Mouse (Mus musculus): Measurements from ENCODE around the gene Slc16a14. TPM values are rescaled to one million over a fixed set of nuclear protein-coding genes. Genes with fewer than 3 reads are reported as not detected.

Gene Slc16a14
- polyA plus RNA-seq, 1 experiment, result 4.7 TPM

DNA sequence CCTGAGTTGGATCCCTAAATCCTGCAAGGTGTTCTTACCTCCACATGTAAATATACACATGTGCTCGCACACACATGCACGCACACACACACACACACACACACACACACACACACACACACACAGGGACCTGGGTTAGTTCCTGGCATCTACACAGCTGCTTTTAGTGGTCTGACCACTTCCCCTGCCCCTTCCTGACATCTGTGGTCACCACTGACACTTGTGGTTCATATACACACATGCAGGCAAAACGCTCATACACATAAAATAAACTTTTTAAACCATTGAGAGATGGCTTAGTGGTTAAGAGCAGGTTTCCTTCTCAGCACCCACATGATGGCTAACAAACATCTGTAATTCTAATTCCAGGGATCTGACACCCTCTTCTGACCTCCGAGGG, 19.9 kb downstream of the Slc16a14 start:
- Histone ChIP-seq H3K4me3 (ENCODE audit: insufficient read depth, low read length) (no peak overlapping the region), H3K27ac (ENCODE audit: insufficient read depth, low read length) (no peak overlapping the region), H3K4me1 (ENCODE audit: control insufficient read depth, insufficient read depth, low read length) (peaks cover 2% of the 10 kb centered on the region; the same call in 1 of the 2 replicates)
- TF ChIP-seq POLR2A (IDR thresholded peaks at IDR 0.05; ENCODE audit: extremely low read depth, insufficient read depth, low read length) (no peak), CTCF (IDR thresholded peaks at IDR 0.05; ENCODE audit: extremely low read depth, insufficient read depth, low read length) (no peak)

DNA sequence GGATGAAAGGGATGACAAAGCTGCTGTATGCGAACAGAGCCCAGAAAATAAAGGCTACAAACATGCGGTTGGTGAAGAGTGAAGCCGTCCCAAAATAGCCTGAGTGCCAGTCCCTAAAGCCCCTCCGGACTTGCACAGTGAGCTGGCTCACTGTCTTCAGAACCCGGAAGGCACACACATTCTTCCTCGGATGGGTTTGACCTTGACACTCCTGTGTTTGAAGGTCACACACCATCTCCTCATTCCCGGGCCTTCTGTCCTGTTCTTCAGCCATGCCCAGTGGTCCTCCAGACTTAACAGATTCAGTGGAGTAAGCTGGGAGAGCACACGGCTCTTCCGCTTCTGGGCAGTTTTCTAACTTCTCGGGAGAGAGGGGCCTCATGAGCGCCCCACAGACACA, 22.4 kb downstream of the Slc16a14 start:
- TF ChIP-seq CTCF (IDR thresholded peaks at IDR 0.05; ENCODE audit: extremely low read depth, insufficient read depth, low read length) (no peak), POLR2A (IDR thresholded peaks at IDR 0.05; ENCODE audit: extremely low read depth, insufficient read depth, low read length) (no peak)
- no peak overlapping the region for H3K27ac ChIP-seq (ENCODE audit: insufficient read depth, low read length)

DNA sequence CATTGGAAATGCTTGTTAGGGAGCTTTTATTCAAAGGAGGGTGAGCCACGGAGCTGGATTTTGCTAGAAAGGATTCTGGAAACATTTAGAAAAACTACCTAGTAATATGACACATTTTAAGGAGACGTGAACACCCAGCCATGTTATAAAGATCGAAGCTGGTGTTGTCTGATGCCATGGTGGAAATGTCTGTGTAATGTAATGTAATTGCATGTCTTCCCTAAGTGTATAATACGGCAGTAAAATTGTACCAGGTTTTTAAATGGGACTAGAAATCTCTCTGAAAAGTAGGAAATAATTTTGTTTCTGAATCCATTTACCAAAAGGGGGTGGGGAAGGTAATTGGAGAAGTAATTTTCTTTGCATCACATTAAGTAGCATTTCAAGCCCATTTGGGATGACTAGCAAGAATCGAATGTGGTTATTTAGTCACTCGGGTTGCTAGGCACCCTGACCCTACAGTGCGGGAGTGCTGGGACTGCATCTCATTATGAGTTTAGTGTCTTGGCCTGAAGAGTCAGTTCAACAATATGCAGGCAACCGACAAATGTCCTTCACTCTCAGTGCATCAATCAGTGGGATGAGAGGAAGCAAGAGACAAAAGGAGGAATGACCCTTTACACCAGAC, 24.6 kb downstream of the Slc16a14 start:
- Histone ChIP-seq H3K27ac (ENCODE audit: insufficient read depth, low read length) (no peak overlapping the region), H3K4me1 (ENCODE audit: control insufficient read depth, insufficient read depth, low read length) (peaks cover 2% of the 10 kb centered on the region; the same call in 1 of the 2 replicates), H3K4me3 (ENCODE audit: insufficient read depth, low read length) (no peak overlapping the region)
- no peak for TF ChIP-seq POLR2A (IDR thresholded peaks at IDR 0.05; ENCODE audit: extremely low read depth, insufficient read depth, low read length)
- TF ChIP-seq CTCF (IDR thresholded peaks at IDR 0.05; ENCODE audit: extremely low read depth, insufficient read depth, low read length), result no peak

More for the DNA sequence above, 22.4 kb downstream of the Slc16a14 start:
- Histone ChIP-seq H3K4me1 (ENCODE audit: control insufficient read depth, insufficient read depth, low read length) (peaks cover 2% of the 10 kb centered on the region; the same call in 1 of the 2 replicates), H3K4me3 (ENCODE audit: insufficient read depth, low read length) (no peak overlapping the region)

DNA sequence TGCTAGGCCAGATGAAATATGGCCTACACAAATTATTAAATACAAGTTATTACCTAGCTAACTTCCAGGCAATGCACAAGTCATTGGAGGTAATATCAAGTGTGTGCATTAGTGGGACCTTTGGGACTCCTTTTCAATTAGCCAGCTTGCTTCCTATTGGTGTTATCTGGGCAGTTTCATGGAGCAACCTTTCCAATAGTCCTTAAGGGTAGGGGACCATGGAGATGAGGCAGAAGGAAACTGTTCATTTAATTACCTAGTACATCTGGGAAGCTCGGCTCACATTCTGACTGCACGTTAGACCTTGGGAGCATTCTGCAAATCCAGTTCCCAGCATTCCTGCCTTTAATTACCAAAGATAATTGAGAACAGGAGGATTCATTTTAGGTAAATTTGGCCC, 30.5 kb downstream of the Slc16a14 start:
- Histone ChIP-seq H3K27ac (ENCODE audit: insufficient read depth, low read length) (no peak overlapping the region), H3K4me3 (ENCODE audit: insufficient read depth, low read length) (no peak overlapping the region), H3K4me1 (ENCODE audit: control insufficient read depth, insufficient read depth, low read length) (no peaks in the 10 kb centered on the region)
- TF ChIP-seq CTCF (IDR thresholded peaks at IDR 0.05; ENCODE audit: extremely low read depth, insufficient read depth, low read length) (no peak), POLR2A (IDR thresholded peaks at IDR 0.05; ENCODE audit: extremely low read depth, insufficient read depth, low read length) (no peak)

DNA sequence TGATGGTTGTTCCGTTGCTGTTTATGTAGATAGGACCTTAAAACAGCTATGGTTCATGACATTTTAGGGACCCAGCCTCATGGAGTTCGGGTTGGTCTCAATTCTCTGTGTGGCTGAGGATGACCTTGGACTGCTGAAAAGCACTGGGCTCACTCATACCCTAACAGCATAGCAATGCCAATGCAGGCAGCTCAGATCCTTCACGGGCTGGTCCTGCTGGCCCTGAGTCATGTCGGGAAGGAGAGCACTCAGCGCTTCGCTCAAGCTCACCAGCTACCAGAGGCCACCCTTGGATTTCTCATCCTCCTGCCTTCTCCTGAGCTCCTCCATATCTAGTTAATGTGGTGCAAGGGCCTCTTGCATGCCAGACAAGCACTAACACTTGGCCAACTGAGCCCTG, 35.8 kb downstream of the Slc16a14 start:
- H3K4me1 ChIP-seq (ENCODE audit: control insufficient read depth, insufficient read depth, low read length), result no peaks in the 10 kb centered on the region
- TF ChIP-seq CTCF (IDR thresholded peaks at IDR 0.05; ENCODE audit: extremely low read depth, insufficient read depth, low read length) (no peak), POLR2A (IDR thresholded peaks at IDR 0.05; ENCODE audit: extremely low read depth, insufficient read depth, low read length) (no peak)
- no peak overlapping the region for H3K27ac ChIP-seq (ENCODE audit: insufficient read depth, low read length)
- no peak overlapping the region for H3K4me3 ChIP-seq (ENCODE audit: insufficient read depth, low read length)

DNA sequence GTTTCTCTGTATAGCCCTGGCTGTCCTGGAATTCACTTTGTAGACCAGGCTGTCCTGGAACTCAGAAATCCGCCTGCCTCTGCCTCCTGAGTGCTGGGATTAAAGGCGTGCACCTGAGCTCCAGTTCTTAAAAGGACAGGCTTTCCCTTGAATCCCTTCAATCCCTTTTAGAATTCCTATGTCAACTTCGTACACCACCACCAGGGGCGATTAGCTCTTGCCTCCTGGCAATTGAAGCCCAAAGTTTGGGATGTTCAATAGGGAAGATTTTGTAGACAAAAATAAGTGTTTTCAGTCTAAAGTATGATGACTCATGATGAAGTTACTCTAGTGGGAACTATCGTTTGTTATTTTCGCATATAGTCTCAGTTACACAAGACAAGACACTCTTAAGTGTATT, 37.6 kb downstream of the Slc16a14 start:
- no peak overlapping the region for H3K4me3 ChIP-seq (ENCODE audit: insufficient read depth, low read length)
- TF ChIP-seq POLR2A (IDR thresholded peaks at IDR 0.05; ENCODE audit: extremely low read depth, insufficient read depth, low read length) (no peak), CTCF (IDR thresholded peaks at IDR 0.05; ENCODE audit: extremely low read depth, insufficient read depth, low read length) (no peak)
- no peak overlapping the region for H3K27ac ChIP-seq (ENCODE audit: insufficient read depth, low read length)
- H3K4me1 ChIP-seq (ENCODE audit: control insufficient read depth, insufficient read depth, low read length), result no peaks in the 10 kb centered on the region

DNA sequence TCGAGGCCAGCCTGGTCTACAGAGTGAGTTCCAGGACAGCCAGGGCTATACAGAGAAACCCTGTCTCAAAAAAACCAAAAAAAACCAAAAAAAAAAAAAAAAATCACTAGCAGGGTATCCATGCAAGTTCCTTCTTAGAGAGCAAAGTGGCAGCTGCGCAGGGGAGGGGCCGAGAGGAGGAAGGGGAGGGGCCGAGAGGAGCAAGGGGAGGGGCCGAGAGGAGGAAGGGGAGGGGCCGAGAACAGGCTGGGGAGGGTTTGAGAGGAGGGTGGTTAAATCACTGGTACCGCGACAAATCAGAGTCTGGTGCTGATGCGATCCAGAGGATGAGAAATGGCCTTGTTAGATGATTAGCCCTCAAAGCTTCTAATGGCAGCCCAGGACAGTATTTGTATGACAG, 43.2 kb downstream of the Slc16a14 start:
- H3K4me1 ChIP-seq (ENCODE audit: control insufficient read depth, insufficient read depth, low read length), result no peaks in the 10 kb centered on the region
- no peak overlapping the region for H3K4me3 ChIP-seq (ENCODE audit: insufficient read depth, low read length)
- H3K27ac ChIP-seq (ENCODE audit: insufficient read depth, low read length), result no peak overlapping the region
- TF ChIP-seq CTCF (IDR thresholded peaks at IDR 0.05; ENCODE audit: extremely low read depth, insufficient read depth, low read length), result no peak
- TF ChIP-seq POLR2A (IDR thresholded peaks at IDR 0.05; ENCODE audit: extremely low read depth, insufficient read depth, low read length), result no peak

DNA sequence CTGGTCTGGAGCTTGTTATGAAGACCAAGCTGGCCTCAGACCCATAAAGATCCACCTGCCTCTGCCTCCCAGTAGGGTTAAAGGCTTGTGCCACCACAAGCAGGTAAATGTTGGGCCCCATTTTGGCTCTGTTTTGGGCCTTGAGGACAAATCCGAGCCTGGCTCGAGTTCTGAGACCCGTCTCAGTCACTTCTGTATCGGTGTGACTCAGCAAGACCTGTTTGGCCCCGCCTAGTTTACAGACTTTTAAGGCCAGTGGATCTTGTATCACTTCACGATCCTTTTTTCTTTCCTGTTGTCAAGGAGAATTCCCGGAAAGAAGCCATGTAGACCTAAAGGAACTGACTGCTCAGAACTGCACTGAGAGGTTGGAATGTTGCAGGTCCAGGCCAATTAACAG, 44.4 kb downstream of the Slc16a14 start:
- Histone ChIP-seq H3K4me1 (ENCODE audit: control insufficient read depth, insufficient read depth, low read length) (no peaks in the 10 kb centered on the region), H3K27ac (ENCODE audit: insufficient read depth, low read length) (no peak overlapping the region), H3K4me3 (ENCODE audit: insufficient read depth, low read length) (no peak overlapping the region)
- TF ChIP-seq POLR2A (IDR thresholded peaks at IDR 0.05; ENCODE audit: extremely low read depth, insufficient read depth, low read length), result no peak
- TF ChIP-seq CTCF (IDR thresholded peaks at IDR 0.05; ENCODE audit: extremely low read depth, insufficient read depth, low read length), result no peak

DNA sequence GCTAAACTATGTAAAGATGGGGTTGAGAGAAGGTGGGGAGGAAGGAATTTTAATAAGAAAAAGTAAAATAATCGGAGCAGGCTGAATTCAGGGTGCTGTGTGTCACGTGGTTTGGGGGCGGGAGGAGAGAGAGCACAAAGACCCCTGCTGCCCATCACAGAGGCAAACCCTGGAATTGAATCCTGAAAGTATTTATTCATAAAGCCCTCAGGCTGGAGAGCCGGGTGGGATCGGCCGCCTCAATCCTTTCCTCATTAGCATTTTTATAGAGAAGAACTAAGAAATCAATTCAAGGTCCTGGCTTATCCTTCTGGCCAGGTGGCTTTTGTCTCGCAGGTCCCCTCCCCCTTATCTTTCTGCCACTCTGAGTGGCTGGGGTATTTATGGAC, 44.9 kb downstream of the Slc16a14 start:
- Histone ChIP-seq H3K4me1 (ENCODE audit: control insufficient read depth, insufficient read depth, low read length) (no peaks in the 10 kb centered on the region), H3K27ac (ENCODE audit: insufficient read depth, low read length) (no peak overlapping the region), H3K4me3 (ENCODE audit: insufficient read depth, low read length) (no peak overlapping the region)
- TF ChIP-seq POLR2A (IDR thresholded peaks at IDR 0.05; ENCODE audit: extremely low read depth, insufficient read depth, low read length) (no peak), CTCF (IDR thresholded peaks at IDR 0.05; ENCODE audit: extremely low read depth, insufficient read depth, low read length) (no peak)

DNA sequence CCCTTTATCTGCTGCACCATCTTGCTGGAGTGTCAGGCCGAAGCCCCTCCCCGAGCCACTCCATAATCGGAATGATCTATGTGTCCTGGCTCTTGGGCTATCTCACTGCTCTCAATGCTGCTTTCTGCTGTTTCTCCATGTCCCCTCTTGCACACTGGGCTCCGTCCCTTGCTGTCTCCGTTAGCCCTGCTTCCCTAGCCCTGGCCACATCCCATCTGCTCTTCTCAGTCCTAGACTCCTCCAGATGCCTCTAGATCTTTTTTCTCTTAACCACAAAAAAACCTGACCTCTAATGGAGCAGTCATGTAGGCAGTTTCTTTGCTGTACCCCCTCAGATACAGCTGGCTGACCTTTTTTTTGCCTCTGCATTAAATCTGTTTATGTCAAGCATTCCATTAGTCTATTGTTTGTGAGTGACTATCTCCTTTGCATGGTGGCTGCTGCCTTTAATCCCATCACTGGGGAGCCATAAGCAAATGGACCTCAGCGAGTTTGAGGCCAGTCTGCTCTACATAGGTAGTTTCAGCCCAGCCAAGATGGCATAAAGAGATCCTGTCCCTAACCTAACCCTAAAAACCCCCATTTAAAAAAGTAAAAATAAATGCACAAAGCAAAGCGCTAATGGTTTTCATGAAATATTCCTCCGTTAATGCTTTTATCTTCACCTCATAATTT, 45.5 kb downstream of the Slc16a14 start:
- Histone ChIP-seq H3K27ac (ENCODE audit: insufficient read depth, low read length) (no peak overlapping the region), H3K4me1 (ENCODE audit: control insufficient read depth, insufficient read depth, low read length) (no peaks in the 10 kb centered on the region)
- no peak for TF ChIP-seq CTCF (IDR thresholded peaks at IDR 0.05; ENCODE audit: extremely low read depth, insufficient read depth, low read length)
- TF ChIP-seq POLR2A (IDR thresholded peaks at IDR 0.05; ENCODE audit: extremely low read depth, insufficient read depth, low read length), result no peak

More for the DNA sequence above, 45.5 kb downstream of the Slc16a14 start:
- no peak overlapping the region for H3K4me3 ChIP-seq (ENCODE audit: insufficient read depth, low read length)

Measured in cortical plate, adult 2 months (tissue).